In genomic region chr14:21847381-21848165, GRCm38 (mm10) we compare ENCODE assay signal across 8 mouse cellular contexts. TPM values are rescaled to one million over a fixed set of nuclear protein-coding genes. Genes with fewer than 3 reads are reported as not detected.
DNase-seq lines count a peak whose midpoint lies in the region; ATAC-seq and TF ChIP-seq lines count a peak whose summit lies in the region.

No protein-coding gene starts in this region.

- H3K4me3 ChIP-seq in forebrain, embryonic 15.5 days = peak overlapping the region; percentile 65
- peak overlapping the region; percentile 69 for H3K4me3 ChIP-seq in lung, embryonic 14.5 days (ENCODE audit: low read depth, low read length)

- peak; percentile 53 for DNase-seq in ovary, postnatal 36 days (ENCODE audit: low spot score)
- no peak for DNase-seq in ovary, postnatal 10 days (ENCODE audit: low spot score)
- DNase-seq in c-Kit-positive CD71-positive TER-119-positive erythroid progenitor cells, embryonic 14.5 days (ENCODE audit: low spot score) = peak; percentile 33
- peak; percentile 52 for DNase-seq in kidney, adult 18-20 months
- peak; percentile 88 for DNase-seq in lung, embryonic 14.5 days
- peak; percentile 77 for DNase-seq in retina, embryonic 14.5 days (ENCODE audit: low spot score)

- peaks cover 17% of the 10 kb centered on the region for H3K4me1 ChIP-seq in forebrain, embryonic 15.5 days
- peaks cover 14% of the 10 kb centered on the region for H3K4me1 ChIP-seq in lung, embryonic 14.5 days (ENCODE audit: insufficient read depth)

- H3K4me2 ChIP-seq in forebrain, embryonic 15.5 days (replicated peaks) = peak overlapping the region; percentile 100
- H3K4me2 ChIP-seq in lung, embryonic 14.5 days = peak overlapping the region; percentile 100

- peak overlapping the region; percentile 70 for H3K27ac ChIP-seq in forebrain, embryonic 15.5 days (replicated peaks)
- H3K27ac ChIP-seq in lung, embryonic 14.5 days (ENCODE audit: low read depth) = peak overlapping the region; percentile 79

- ATAC-seq in forebrain, embryonic 15.5 days (replicated peaks) = peak; percentile 69
- peak; percentile 71 for ATAC-seq in lung, embryonic 14.5 days (ENCODE audit: insufficient read depth)
- ATAC-seq in megakaryocyte-erythroid progenitor cell, adult 5-6 weeks (replicated peaks; ENCODE audit: low FRiP score, low TSS enrichment, poor library complexity, severe bottlenecking) = no peak

- no peaks in the 10 kb centered on the region for H3K9me3 ChIP-seq in forebrain, embryonic 15.5 days
- no peaks in the 10 kb centered on the region for H3K9me3 ChIP-seq in lung, embryonic 14.5 days (ENCODE audit: low read depth, low read length)

- under 1% methylated on average over 50 of the region's 50 CpGs for WGBS in forebrain, embryonic 15.5 days
- WGBS in lung, embryonic 14.5 days = under 1% methylated on average over 50 of the region's 50 CpGs

- peaks cover 40% of the 10 kb centered on the region for H3K36me3 ChIP-seq in forebrain, embryonic 15.5 days
- H3K36me3 ChIP-seq in lung, embryonic 14.5 days (ENCODE audit: insufficient read depth) = peaks cover 45% of the 10 kb centered on the region

- H3K27me3 ChIP-seq in forebrain, embryonic 15.5 days = no peaks in the 10 kb centered on the region
- H3K27me3 ChIP-seq in lung, embryonic 14.5 days (ENCODE audit: insufficient read depth, low read length) = no peaks in the 10 kb centered on the region

- TF ChIP-seq CTCF in lung, embryonic 14.5 days (IDR thresholded peaks at IDR 0.05; ENCODE audit: low read depth) = 0 out of 2 replicates have a peak, but pooled peaks have one; percentile 16

- peak overlapping the region; percentile 70 for H3K9ac ChIP-seq in forebrain, embryonic 15.5 days (replicated peaks)
- H3K9ac ChIP-seq in lung, embryonic 14.5 days = peak overlapping the region; percentile 63

RNA-seq across cellular contexts. Expression of gene Comtd1, which starts 1.2 kb away (rescaled TPM):
- 31.7 and 33.0 TPM in 2 replicates for polyA plus RNA-seq in forebrain, embryonic 15.5 days (2015; fragmentation: Nextera tagmentation; extraction: Ambion mirVana)
- polyA plus RNA-seq in lung, embryonic 14.5 days (2014; fragmentation: Nextera tagmentation; extraction: Ambion mirVana) = 15.4 and 17.0 TPM in 2 replicates
- 67.6 and 76.2 TPM in 2 replicates for total RNA-seq in megakaryocyte-erythroid progenitor cell, adult 5-6 weeks (2014; fragmentation: Nextera tagmentation)
- total RNA-seq in megakaryocyte-erythroid progenitor cell, adult 5-6 weeks (2017) = 17.7 and 24.2 TPM in 2 replicates

RNA-seq across cellular contexts. Expression of gene Vdac2, which starts 22.5 kb away (rescaled TPM):
- 245 and 250 TPM in 2 replicates for polyA plus RNA-seq in forebrain, embryonic 15.5 days (2015; fragmentation: Nextera tagmentation; extraction: Ambion mirVana)
- polyA plus RNA-seq in lung, embryonic 14.5 days (2014; fragmentation: Nextera tagmentation; extraction: Ambion mirVana) = 274 and 278 TPM in 2 replicates
- 321 and 323 TPM in 2 replicates for total RNA-seq in megakaryocyte-erythroid progenitor cell, adult 5-6 weeks (2014; fragmentation: Nextera tagmentation)
- total RNA-seq in megakaryocyte-erythroid progenitor cell, adult 5-6 weeks (2017) = 421 and 441 TPM in 2 replicates
